Mouse (Mus musculus) B cell, adult 2 months (primary cell): ENCODE results near the gene Cacna1e.

Experiments used
- DNase-seq, 2 experiments: peaks; one replicate each; pipeline ENCODE4 v3.0.0; 2022

The Cacna1e gene

DNA sequence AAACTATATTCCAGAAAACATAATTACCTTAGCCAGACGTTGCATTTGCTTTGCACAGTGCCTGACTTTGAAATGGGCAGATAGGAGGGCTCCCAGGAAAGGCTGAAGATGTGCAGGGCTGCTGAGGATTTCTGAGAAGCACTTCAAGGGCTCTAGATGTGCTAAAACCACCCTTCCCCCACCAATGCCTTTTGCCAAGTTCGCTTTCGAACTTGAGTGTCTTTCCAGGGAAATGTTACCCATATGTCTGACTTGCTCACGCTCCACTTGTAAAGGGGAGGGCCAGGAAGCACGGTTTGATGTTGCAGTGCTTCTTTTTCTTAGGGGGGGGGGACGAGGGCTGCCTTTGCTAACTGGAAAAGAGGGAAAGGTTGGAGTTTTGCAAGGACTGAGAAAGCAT, 393.2 kb downstream of the Cacna1e start:
- no peak for DNase-seq

DNA sequence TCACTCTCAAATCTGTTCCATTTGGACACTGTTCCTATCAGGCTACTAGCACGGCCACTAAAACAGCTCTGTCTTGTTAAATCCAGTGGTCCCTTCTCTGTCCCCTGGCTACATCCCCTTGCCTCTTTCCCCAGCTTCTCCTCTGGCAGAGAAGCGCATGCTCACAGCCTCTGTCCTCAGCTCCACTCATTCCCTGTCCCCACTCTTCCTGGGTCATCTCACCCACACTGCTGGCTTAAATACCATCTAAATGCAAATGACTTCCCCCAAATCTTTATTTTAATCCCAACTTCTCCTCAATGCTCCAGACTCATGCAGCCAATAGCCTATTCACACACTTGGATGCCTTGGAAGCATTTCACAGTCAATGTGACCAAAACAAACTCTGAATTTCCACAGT, 407.6 kb downstream of the Cacna1e start:
- DNase-seq = no peak

DNA sequence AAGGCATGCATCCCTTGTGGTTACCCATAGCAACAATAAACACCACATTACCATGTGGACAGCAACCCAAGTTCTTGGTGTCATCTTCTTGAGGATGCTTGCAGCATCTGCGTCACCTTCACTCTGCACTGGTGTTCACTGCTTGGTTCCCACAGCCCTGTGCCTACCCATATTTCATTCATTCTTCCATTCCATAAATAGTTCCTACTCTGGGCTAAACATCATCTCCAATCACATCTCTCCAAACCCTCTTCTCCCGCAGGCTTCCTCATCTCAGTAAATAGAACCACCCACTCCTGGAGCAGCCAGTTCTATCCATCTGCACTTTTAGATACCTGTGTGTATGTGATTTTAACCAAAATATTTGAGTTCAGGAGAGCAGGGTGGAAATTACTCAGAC, 408.6 kb downstream of the Cacna1e start:
- no peak for DNase-seq

DNA sequence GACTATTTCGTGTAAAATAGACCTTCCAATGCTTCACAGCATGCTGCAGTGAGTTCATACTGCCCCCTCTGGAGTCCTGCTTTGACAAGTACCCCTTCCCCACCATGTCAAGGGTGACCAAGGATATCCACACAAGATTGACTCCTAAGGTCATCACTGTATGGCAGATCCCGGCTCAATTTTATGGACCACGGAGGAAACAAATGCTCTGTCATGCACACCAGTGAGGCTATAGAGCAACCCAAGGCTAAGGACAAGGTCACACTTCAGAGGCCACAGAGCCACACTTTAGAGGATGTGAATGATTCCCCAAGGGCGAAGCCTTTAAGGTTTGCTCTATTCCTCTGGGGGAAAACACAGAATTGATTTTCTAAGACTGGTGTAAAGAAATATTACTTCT, 410.1 kb downstream of the Cacna1e start:
- DNase-seq = no peak

DNA sequence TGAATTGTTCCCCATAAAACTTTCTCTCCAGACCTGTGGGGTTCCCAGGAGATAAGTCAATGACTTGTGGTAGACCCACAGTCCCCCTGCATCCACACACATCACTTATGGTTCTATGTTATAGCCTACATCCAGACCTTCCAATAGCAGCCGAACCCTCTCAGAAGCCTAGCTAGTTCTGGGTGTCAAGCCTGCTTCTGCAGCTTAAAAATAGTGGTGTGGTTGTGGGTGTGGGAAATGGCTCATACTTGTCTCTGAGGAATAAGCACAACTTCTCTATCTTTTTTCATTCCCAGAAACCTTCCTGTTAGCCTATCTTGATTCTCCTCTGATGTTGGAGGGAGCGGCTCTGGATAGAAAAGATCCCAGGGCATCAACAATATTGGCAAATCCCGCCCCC, 417.0 kb downstream of the Cacna1e start:
- no peak for DNase-seq

DNA sequence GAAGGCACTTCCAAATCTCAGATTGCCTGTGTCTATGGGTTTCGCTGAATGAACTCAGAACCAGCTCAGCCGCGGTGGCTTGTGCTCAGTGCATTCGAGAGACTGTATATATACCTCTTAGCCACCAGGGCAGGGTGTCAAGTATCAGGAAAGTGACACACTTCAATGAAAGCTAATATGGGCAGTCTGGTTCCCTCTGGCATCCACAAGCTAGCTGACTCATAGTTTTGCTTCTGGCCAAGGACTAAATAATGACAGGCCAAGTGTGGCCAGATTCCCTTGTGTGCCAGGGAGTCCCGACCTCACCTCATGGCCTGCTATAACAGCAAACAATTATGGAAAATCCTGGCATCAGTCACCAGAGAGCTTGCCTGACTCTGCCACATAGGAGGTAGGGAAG, 422.8 kb downstream of the Cacna1e start:
- no peak for DNase-seq

DNA sequence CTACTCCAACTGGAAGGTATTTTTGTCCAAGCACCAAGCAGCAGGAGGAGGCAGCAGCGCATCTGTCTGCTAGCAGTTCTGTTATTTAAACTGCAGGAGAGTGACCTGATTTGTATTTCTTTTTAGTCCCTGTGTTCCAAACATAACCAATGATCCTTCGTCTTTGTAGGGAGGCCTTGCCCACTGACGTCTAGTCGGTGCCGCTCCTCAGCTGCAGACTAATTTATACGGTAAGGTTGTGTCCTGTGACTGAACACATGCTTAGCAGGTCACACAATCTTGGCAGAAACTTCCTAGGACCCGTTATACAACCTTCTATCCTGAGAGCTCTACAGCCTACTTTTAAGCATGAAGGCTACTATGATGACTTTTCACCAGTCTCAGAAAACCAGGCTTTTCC, 424.2 kb downstream of the Cacna1e start:
- DNase-seq = no peak

DNA sequence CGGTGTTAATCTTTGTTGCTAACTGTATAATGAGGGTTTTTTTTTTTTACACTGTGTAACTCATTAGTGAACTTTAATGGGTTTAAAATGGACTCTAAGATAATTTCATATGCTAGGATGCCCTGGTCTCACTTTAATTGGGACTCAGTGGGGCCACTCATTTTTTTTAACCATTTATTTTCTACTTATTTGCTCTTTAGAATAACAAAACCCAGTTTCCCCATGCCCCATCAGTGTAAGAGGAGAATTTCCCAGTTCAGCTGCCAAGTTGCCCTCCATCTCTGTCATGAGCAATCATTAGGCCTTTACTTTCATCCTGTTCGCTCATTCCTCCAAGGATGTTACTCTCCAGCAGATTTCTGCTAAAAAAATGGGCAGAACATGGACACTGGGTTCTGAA, 425.7 kb downstream of the Cacna1e start:
- DNase-seq = no peak

DNA sequence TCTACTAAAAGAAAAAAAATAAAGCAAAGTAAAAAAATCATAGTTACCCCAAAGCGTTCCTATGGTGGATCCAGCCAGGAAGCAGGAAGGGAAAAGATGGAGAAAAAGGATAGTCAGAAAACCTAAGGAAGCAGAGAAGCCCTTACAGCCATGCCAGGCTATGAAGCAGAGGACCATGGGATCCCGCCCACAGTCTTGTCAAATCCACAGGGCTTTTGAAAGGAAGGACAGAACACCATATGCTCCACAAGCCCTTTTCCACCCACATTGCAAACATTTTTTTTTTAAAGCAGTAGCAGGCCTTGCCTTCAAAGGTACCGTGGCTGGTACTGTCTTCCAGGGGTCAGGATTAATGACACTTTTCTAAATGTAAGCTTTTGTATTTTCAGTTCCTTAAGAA, 433.5 kb downstream of the Cacna1e start:
- DNase-seq = no peak

DNA sequence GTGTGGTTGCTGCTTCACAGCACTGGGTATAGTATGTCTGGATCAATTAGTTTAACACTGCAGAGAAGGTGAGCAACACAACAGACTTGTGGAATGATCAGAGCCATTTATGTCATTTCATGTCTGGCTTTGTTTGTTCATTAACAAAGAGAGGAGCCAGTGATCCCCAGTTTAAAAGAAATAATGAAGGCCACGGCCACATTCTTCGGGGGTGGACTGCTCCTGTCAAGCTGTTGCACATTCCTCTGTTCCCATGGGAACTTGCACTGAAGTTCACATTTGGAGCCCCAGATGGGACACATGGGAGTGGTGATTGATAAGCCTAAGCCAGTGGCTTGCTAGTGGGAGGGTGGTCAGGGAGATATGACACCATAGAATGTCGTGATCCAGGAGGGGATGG, 437.8 kb downstream of the Cacna1e start:
- DNase-seq = no peak

DNA sequence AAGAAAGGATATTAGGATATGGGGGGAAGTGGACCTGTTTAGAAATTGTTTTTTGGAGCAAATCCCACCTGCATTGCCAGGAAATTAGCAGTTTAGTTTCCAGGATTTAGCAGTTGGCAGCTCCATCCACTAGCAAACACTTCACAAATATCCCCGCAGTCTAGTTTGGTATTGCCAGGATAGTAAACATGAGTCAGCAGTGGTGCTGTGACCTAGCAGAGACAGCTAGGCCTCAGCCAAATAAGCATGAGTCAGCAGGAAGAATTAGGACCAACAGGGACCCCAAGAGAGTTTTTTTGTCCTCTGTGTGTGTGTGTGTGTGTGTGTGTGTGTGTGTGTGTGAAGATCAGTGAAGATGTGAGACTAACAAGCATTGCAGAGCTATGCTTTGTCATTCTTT, 450.8 kb downstream of the Cacna1e start:
- DNase-seq = no peak

DNA sequence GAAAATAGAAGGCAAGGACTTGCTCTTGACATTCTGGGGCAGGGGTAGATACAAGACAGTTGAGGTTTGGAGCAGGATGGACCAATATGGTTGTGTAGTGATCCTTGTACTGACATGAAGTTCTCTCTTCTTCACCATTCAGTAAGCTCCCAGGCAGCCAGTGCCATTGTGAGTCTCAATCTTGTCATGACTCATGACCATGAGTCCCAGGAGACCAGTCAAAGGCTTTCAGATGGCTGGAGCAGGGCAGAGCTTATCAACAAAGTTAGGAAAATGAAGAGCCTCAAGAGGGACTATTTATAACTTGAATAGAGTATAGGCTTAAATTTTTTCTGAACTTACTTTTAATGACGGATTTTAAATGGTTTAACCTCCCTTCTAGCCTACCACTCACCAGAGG, 451.2 kb downstream of the Cacna1e start:
- no peak for DNase-seq

DNA sequence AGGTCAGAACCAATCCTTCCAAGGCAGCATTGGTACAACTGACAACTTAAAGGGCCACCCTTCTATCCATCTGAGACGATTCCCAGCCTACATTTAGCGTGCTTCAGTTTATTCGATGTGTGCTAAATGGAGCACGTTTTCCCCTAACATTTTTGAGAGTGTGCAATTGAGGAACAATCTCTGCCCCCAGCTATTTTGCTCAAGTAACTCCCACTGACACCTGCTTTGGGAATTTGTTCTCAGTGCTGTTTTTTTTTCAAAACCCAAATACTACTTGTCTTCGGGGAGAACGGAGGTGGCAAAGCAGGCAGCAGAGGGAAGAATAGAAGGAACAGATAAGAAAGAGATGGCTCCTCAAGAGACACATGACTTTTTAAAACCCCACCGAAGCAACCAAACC, 456.0 kb downstream of the Cacna1e start:
- DNase-seq = no peak

DNA sequence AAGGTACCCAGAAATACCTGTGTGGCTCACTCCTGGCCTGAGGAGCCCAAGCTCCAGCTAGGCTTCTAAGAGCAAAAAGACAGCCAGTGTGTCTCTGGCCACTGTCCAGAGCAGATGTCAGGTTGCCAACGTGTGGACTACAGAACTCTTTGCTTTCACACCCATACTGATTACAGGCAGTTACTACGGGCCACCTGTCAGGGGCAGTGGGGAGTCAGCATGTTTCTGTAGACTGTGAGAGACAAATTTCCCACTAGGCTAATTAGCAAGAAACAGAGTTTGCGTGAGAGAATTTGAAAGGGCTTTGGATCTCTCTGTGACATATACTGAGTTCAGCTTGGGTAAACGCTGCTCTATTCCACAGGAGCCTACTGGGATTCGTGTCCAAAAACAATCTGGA, 466.0 kb downstream of the Cacna1e start:
- no peak for DNase-seq

DNA sequence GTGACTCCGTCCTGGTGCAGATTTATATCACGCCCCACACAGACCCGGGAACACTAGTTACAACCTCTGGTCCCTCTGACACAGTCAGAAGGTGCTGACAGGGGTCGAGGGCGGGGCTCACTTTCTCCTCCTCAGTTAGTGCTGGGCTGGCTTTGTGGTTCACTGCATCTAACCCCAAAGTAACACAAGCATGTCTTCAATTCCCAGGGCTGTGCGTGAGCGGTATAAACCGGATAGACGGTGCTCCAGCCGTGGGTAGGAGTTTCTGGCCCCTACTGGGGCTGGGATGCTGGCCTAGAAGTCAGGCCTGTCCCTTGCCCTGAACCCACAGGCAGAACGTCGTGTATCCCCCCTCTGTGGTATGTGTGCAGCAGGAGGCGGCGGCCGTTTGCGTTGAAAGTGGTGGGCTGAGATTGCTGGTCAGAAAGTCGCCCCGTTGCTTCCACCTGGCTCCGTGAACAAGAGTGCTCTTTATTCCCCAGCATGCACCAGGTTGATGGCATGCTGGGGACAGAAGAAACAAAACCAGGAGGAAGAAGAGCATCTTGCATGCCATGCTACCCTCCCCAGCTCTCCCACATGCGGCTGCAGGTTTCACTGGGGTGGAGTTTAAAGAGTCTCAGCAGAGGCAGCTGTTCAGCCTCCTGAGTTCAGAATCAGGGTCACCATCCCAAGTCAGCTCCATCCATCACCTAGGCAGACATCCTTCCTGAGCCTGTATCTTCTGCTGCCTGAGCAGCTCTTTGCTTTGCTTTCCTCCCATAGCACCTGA, 467.7 kb downstream of the Cacna1e start:
- no peak for DNase-seq

DNA sequence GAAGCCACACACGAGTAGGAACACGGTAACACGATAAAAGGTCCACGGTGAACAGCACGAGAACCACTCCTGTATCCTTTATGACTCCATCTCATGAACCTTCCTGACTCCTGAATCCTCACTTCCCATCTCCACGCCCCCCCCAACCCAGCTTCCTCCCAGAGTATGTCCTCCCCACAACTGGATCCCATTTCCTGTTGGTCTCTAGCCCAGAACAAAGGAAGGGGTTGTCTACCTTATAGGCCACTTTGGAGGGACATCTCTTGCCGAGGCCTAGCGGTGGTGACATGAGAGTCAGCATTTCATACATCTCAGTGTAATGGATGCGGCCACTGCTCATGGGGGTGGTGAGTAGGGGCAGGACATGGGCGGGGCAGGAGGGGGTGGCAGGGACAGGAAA, 468.5 kb downstream of the Cacna1e start:
- no peak for DNase-seq

DNA sequence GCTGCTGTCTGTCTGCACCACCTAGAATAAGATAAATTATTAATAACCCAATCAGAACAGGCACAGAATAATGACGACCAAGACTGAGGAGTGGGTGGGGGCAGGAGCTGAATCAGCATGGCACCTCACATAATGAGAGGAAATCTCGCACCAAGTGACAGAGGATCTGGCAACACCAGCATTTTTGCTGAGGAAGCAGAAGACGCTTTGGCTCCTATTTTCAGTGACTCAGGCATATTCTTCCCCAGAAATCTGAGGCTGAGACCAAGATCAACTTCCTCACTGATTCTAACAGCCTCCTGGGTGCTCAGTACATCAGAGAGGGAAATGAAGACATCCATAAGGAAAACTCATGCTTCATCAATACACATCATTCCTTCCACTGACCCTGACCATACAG, 471.2 kb downstream of the Cacna1e start:
- DNase-seq = no peak

DNA sequence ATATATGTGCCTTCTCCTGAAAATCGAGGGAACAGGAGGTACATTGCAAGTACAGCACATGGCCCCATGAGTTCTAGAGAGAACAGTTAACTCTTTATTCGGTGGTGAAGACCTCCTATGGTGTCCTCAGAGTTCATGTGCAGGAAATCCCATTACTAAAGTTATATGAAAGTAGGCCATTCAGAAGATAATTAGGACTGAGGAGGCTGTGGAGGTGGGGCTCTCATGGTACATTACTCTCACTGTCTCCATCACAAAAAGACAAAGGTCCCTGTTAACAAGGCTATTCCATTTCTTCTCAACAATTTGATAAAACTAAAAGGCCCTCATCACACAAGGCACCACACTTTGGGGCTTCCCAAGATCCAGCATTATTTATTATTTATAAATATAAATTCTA, 475.2 kb downstream of the Cacna1e start:
- DNase-seq = no peak

DNA sequence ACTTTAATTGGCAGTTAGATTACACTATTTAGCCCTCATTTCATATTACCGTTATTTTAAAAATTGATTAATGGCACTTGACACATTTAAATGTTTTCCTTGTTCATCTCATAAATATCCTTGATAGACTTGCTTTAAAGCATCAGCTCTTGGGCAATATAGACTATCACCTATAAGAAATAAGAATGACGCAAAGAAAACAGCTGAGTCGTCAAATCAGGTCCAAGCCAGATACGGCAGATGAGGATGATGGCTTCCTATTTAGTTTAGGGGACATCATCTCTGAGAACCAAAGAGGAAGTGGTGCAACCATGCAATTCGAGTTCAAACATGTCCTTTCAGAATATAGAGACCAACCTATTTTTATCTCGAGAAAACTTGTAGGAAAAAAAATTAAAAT, 492.3 kb downstream of the Cacna1e start:
- DNase-seq = no peak
